Mouse (Mus musculus) ES-Bruce4 (cell line): ENCODE results near the gene Olfr1180.

Experiments
- EP300 ChIP-seq: IDR thresholded peaks from 2 replicates; pipeline ENCODE4 v1.6.1; 2011; ENCODE audit warnings: low read depth, low read length; ENCODE audit not compliant: insufficient read depth
- POLR2A ChIP-seq: IDR thresholded peaks from one replicate; pipeline ENCODE4 v1.8.1; 2011; ENCODE audit warnings: low read length; ENCODE audit not compliant: insufficient read depth

- TF ChIP-seq EP300 = no peak
- TF ChIP-seq POLR2A = no peak
These were observed 32.2 kb downstream of the Olfr1180 start, which contains the start of gene Olfr1178 for GRCm38 (mm10) chr2:88386762-88387161.
